Mouse (Mus musculus): ENCODE results near the gene Poldip2. TPM values are rescaled to one million over a fixed set of nuclear protein-coding genes. Genes with fewer than 3 reads are reported as not detected.
A peak's percentile ranks its signal among the peaks of the same experiment; 100 is the strongest.
"Not testable (repeated sequence)": the region's sequence is repeated elsewhere in the genome, so short reads cannot be mapped to it uniquely, and the experiment has no call there.

The Poldip2 gene
- polyA plus RNA-seq, 1 experiment = 111 TPM

DNA sequence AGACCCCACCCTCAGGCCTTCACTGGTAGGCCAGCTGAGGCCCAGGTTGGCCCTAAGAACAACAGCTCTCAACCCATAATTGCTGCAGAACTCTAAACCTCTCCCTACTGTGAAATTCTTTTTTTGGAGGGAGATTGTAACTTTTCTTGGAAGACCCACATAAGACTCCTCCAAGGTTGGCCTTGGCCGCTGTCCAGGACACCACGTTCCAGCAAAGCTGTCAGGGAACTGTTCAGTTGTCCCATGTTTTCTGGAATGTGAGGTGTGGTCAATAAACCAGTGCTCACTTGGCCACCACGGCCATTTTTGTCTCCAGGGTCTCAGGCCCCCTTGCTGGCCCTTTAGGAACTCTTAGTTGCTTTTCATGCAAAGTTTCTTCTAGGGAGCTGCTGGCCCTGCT is 9.9 kb downstream of the Poldip2 start:
- no peak for TF ChIP-seq CTCF (IDR thresholded peaks at IDR 0.05; ENCODE audit: control insufficient read depth, insufficient read depth, insufficient replicate concordance, low read depth, low read length)
- no peak for TF ChIP-seq POLR2A (IDR thresholded peaks at IDR 0.05; ENCODE audit: control insufficient read depth, low read depth, low read length)
- peaks cover 2% of the 10 kb centered on the region; the same call in 1 of the 2 replicates for H3K4me1 ChIP-seq (ENCODE audit: control insufficient read depth, insufficient read depth, low read length)
- no peak overlapping the region for H3K27ac ChIP-seq (ENCODE audit: control insufficient read depth, insufficient read depth, low read depth, low read length)
- no peaks in the 10 kb centered on the region for H3K27me3 ChIP-seq (ENCODE audit: control insufficient read depth, insufficient read depth, low read length)
- no peak overlapping the region for H3K4me3 ChIP-seq (ENCODE audit: control insufficient read depth, low read depth, low read length)
- H3K36me3 ChIP-seq (ENCODE audit: control insufficient read depth, insufficient read depth, low read length) = peaks cover 8% of the 10 kb centered on the region; the same call in 1 of the 2 replicates

DNA sequence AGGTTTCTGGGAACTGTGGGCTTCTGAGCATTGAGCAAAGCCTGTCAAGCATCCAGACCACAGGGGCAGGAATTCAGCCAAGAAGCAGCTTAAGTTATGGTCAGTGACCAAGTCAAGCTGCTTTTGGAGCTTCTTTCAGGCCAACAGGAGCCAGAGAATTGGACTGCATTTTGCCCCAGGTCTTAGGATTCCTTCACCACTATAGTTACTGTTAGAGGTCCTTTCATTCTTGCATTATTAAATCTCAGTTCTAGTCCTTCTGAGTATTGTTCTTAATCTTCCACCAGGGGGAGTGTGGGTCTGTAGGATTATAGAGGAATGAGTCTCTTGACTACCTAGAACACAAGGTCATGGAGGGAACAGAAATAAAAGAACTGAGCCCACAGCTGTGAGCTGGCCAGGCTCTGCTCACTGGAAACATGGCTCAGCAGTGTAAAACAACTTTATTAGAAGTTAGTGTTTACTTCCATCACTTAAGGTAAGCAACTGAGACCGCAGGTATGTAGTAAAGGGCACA is 10.5 kb downstream of the Poldip2 start:
- peaks cover 2% of the 10 kb centered on the region; the same call in 1 of the 2 replicates for H3K4me1 ChIP-seq (ENCODE audit: control insufficient read depth, insufficient read depth, low read length)
- H3K4me3 ChIP-seq (ENCODE audit: control insufficient read depth, low read depth, low read length) = no peak overlapping the region
- no peaks in the 10 kb centered on the region for H3K27me3 ChIP-seq (ENCODE audit: control insufficient read depth, insufficient read depth, low read length)
- peaks cover 8% of the 10 kb centered on the region; the same call in 1 of the 2 replicates for H3K36me3 ChIP-seq (ENCODE audit: control insufficient read depth, insufficient read depth, low read length)
- peak overlapping the region; percentile 19; the same call in 1 of the 2 replicates for H3K27ac ChIP-seq (ENCODE audit: control insufficient read depth, insufficient read depth, low read depth, low read length)
- TF ChIP-seq CTCF (IDR thresholded peaks at IDR 0.05; ENCODE audit: control insufficient read depth, insufficient read depth, insufficient replicate concordance, low read depth, low read length) = no peak
- TF ChIP-seq POLR2A (IDR thresholded peaks at IDR 0.05; ENCODE audit: control insufficient read depth, low read depth, low read length) = no peak

DNA sequence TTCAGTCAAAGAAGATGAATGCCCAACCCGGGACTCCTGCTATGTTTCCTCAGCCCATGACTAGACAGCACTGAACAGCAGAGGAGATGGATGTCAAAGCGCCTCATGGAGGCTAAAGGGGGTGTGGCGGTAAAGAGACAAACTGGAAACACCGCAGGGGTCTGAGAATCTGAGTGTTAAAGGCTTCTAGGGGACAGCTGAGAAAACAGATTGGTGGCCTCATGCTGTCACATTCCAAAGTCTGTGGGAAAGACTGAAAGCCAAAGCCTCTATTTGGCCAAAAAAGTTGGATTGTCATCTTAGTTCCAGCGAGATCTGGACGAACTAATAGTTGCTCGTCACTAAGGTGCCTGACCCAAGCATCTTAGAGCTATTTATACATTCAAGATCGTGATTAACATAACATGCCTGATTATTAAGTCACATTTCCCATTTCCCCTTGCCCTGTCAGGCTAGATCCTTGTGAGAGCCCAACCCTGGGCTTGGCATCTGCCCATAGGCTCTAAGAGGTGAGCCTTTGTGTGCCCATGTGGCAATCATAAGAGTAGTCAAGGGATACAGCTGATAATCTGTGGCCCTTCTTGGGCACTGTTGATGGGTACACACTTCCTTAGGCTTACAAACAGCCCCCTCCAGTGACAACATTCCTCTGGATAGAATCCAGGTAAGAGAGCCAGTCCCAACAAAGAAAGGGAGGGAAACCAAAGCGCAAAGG is 11.4 kb downstream of the Poldip2 start:
- no peaks in the 10 kb centered on the region for H3K27me3 ChIP-seq (ENCODE audit: control insufficient read depth, insufficient read depth, low read length)
- H3K4me1 ChIP-seq (ENCODE audit: control insufficient read depth, insufficient read depth, low read length) = peaks cover 2% of the 10 kb centered on the region; the same call in 1 of the 2 replicates
- H3K36me3 ChIP-seq (ENCODE audit: control insufficient read depth, insufficient read depth, low read length) = peaks cover 8% of the 10 kb centered on the region; the same call in 1 of the 2 replicates
- no peak overlapping the region for H3K27ac ChIP-seq (ENCODE audit: control insufficient read depth, insufficient read depth, low read depth, low read length)
- TF ChIP-seq CTCF (IDR thresholded peaks at IDR 0.05; ENCODE audit: control insufficient read depth, insufficient read depth, insufficient replicate concordance, low read depth, low read length) (no peak), POLR2A (IDR thresholded peaks at IDR 0.05; ENCODE audit: control insufficient read depth, low read depth, low read length) (no peak)
- H3K4me3 ChIP-seq (ENCODE audit: control insufficient read depth, low read depth, low read length) = no peak overlapping the region

DNA sequence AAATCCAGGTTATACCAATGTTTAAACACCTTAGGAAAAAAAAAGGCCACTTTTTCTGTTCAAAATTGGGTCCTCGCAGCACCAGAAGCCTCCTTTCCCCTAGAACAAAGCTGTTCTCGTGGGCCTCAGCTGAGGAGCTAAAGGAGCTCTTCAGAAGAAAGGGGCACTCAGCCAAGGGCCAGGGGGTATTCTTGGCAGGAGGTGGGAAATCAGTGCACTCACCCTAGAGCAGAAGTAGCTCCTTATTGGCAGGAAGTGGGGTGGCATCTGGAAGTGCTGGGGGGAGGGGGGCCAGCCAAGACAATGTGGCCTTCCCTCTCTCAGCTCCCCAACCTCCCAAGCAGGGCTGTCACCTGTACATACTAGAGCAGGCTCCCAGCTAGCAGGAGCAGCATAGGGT is 12.8 kb downstream of the Poldip2 start:
- H3K27ac ChIP-seq (ENCODE audit: control insufficient read depth, insufficient read depth, low read depth, low read length) = no peak overlapping the region
- peaks cover 5% of the 10 kb centered on the region; the same call in 1 of the 2 replicates for H3K36me3 ChIP-seq (ENCODE audit: control insufficient read depth, insufficient read depth, low read length)
- TF ChIP-seq CTCF (IDR thresholded peaks at IDR 0.05; ENCODE audit: control insufficient read depth, insufficient read depth, insufficient replicate concordance, low read depth, low read length) (no peak), POLR2A (IDR thresholded peaks at IDR 0.05; ENCODE audit: control insufficient read depth, low read depth, low read length) (no peak)

DNA sequence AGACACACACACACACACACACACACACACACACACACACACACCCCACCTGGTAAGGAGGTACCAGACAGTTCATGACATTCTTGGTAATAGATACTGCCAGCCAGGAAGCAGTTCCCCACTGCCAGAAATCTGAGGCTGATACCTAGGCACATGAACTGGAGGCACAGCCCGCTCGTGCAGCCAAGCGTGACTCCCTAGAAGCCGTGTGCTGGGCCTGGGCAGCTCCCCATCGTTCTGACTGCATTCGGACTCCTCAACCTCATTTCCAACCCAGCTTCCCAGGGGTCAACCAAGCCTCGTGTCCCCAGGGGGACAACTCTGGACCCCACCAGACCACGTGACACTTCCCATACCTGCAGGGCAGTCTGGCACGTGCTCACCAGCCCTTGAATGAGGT is 16.7 kb downstream of the Poldip2 start:
- Histone ChIP-seq H3K4me3 (ENCODE audit: control insufficient read depth, low read depth, low read length) (no peak overlapping the region), H3K4me1 (ENCODE audit: control insufficient read depth, insufficient read depth, low read length) (no peaks in the 10 kb centered on the region), H3K27me3 (ENCODE audit: control insufficient read depth, insufficient read depth, low read length) (no peaks in the 10 kb centered on the region), H3K36me3 (ENCODE audit: control insufficient read depth, insufficient read depth, low read length) (no peaks in the 10 kb centered on the region; the same call in 1 of the 2 replicates), H3K27ac (ENCODE audit: control insufficient read depth, insufficient read depth, low read depth, low read length) (no peak overlapping the region)
- TF ChIP-seq CTCF (IDR thresholded peaks at IDR 0.05; ENCODE audit: control insufficient read depth, insufficient read depth, insufficient replicate concordance, low read depth, low read length) = no peak
- TF ChIP-seq POLR2A (IDR thresholded peaks at IDR 0.05; ENCODE audit: control insufficient read depth, low read depth, low read length) = no peak

More for the DNA sequence above, 12.8 kb downstream of the Poldip2 start:
- Histone ChIP-seq H3K4me3 (ENCODE audit: control insufficient read depth, low read depth, low read length) (no peak overlapping the region), H3K4me1 (ENCODE audit: control insufficient read depth, insufficient read depth, low read length) (peaks cover 2% of the 10 kb centered on the region; the same call in 1 of the 2 replicates), H3K27me3 (ENCODE audit: control insufficient read depth, insufficient read depth, low read length) (no peaks in the 10 kb centered on the region)

DNA sequence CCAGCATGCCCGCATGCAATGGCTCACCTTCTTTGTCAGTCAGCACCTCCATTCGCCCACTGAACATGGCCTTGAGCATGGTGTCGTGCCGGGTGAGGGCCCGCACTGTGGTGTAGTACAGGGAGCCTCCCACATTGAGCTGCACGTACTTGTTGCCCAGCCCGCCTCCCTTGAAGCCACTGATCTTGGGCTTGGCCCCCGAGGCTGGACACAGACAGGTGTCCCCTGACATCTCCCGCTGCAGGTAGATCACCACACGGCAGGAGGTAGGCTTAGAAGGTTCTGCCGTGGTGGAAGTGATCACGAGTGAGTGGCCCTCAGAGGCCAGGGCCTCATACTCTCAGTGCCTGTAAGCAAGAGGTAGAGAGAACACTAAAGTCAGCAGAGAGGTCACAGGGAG is 18.0 kb downstream of the Poldip2 start:
- Histone ChIP-seq H3K4me3 (ENCODE audit: control insufficient read depth, low read depth, low read length) (no peak overlapping the region), H3K27ac (ENCODE audit: control insufficient read depth, insufficient read depth, low read depth, low read length) (no peak overlapping the region), H3K4me1 (ENCODE audit: control insufficient read depth, insufficient read depth, low read length) (no peaks in the 10 kb centered on the region), H3K36me3 (ENCODE audit: control insufficient read depth, insufficient read depth, low read length) (no peaks in the 10 kb centered on the region; the same call in 1 of the 2 replicates), H3K27me3 (ENCODE audit: control insufficient read depth, insufficient read depth, low read length) (no peaks in the 10 kb centered on the region)
- TF ChIP-seq POLR2A (IDR thresholded peaks at IDR 0.05; ENCODE audit: control insufficient read depth, low read depth, low read length) = no peak
- TF ChIP-seq CTCF (IDR thresholded peaks at IDR 0.05; ENCODE audit: control insufficient read depth, insufficient read depth, insufficient replicate concordance, low read depth, low read length) = no peak

DNA sequence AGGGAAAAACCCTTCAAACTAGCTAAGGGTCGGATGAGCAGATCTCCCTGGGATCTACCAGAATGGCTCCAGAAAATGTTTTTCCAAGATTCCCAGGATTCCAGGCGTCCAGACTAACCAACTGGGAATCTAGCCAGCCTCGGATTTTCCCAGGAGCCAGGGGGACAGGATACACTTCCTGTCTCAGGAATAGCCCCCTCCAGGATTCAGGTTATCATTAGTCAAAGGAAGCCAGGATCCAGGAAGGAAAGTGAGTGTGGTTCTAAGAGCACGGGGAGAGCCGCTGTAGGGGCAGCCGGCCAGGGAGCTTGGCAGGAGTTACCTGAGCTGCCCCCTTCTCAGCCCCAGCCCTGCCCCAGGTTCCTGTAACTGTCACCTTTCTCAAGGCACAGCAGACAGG is 19.1 kb downstream of the Poldip2 start:
- Histone ChIP-seq H3K27me3 (ENCODE audit: control insufficient read depth, insufficient read depth, low read length) (no peaks in the 10 kb centered on the region), H3K36me3 (ENCODE audit: control insufficient read depth, insufficient read depth, low read length) (no peaks in the 10 kb centered on the region), H3K4me1 (ENCODE audit: control insufficient read depth, insufficient read depth, low read length) (no peaks in the 10 kb centered on the region), H3K27ac (ENCODE audit: control insufficient read depth, insufficient read depth, low read depth, low read length) (no peak overlapping the region), H3K4me3 (ENCODE audit: control insufficient read depth, low read depth, low read length) (no peak overlapping the region)
- TF ChIP-seq CTCF (IDR thresholded peaks at IDR 0.05; ENCODE audit: control insufficient read depth, insufficient read depth, insufficient replicate concordance, low read depth, low read length) = no peak
- no peak for TF ChIP-seq POLR2A (IDR thresholded peaks at IDR 0.05; ENCODE audit: control insufficient read depth, low read depth, low read length)

DNA sequence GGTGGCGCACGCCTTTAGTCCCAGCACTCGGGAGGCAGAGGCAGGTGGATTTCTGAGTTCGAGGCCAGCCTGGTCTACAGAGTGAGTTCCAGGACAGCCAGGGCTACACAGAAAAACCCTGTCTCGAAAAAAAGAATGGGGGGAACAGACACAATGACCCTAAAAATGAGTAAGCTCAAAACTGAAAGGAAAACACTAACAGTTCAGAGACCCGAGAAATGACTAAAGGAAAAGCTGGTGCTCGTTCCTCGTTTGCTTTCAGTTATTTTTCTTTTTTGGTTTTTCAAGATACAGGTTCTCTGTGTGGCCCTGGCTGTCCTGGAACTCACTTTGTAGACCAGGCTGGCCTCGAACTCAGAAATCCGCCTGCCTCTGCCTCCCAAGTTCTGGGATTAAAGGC is 19.5 kb downstream of the Poldip2 start:
- H3K4me3 ChIP-seq (ENCODE audit: control insufficient read depth, low read depth, low read length); H3K27me3 ChIP-seq (ENCODE audit: control insufficient read depth, insufficient read depth, low read length); H3K4me1 ChIP-seq (ENCODE audit: control insufficient read depth, insufficient read depth, low read length); H3K36me3 ChIP-seq (ENCODE audit: control insufficient read depth, insufficient read depth, low read length); H3K27ac ChIP-seq (ENCODE audit: control insufficient read depth, insufficient read depth, low read depth, low read length): not testable (repeated sequence)
